Mouse (Mus musculus): ENCODE measurements around the gene Slc39a7. TPM values are rescaled to one million over a fixed set of nuclear protein-coding genes. Genes with fewer than 3 reads are reported as not detected.
"Not testable (repeated sequence)": the region's sequence is repeated elsewhere in the genome, so short reads cannot be mapped to it uniquely, and the experiment has no call there.

The Slc39a7 gene
- polyA plus RNA-seq, 1 experiment: 84.6 TPM

DNA sequence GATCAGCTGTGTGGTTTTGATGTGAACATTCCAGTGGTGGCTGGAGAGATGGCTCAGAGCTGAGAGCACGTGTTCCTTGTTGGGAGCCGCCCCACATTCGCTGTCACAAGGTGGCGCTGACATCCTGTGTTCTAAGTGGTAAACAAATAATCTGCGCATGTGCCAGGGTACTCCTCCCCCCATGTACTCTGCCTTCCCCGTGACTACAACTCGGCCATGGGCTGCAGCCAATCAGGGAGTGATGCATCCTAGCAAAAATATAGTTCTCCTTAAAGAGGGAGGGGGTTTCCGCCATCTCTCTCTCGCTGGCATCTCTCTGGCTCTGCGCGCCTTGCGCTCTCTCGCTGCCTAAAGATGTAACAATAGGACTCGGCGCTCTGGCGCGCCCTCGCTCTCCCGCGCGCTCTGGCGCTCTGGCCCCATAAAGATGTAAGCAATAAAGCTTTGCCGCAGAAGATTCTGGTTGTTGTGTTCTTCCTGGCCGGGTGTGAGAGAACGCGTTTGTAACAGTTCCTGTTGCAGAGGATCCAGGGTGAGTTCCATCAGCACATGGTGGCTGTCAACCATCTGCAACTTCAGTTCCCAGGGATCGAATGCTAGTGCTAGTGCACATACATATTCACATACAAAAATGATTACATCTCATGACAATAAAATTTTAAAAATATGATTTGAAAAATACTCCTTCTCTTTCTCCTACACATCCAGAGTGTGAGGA, 50.1 kb downstream of the Slc39a7 start:
- Histone ChIP-seq H3K4me3 (replicated peaks; ENCODE audit: control insufficient read depth, low read depth, low read length) (peak overlapping the region; percentile 68), H3K27ac (ENCODE audit: control insufficient read depth, insufficient read depth, low read depth, low read length, poor library complexity) (peak overlapping the region; percentile 87)
- WGBS: 1% methylated on average over 27 of the region's 27 CpGs
- H3K4me1 ChIP-seq (ENCODE audit: control insufficient read depth, insufficient read depth, low read length): not testable (repeated sequence)
- TF ChIP-seq CTCF (IDR thresholded peaks at IDR 0.05; ENCODE audit: control insufficient read depth, insufficient read depth, low read length) (peak; percentile 53), POLR2A (IDR thresholded peaks at IDR 0.05; ENCODE audit: borderline replicate concordance, control insufficient read depth, low read depth, low read length) (peak; percentile 45; the same call in 1 of the 2 replicates)

DNA sequence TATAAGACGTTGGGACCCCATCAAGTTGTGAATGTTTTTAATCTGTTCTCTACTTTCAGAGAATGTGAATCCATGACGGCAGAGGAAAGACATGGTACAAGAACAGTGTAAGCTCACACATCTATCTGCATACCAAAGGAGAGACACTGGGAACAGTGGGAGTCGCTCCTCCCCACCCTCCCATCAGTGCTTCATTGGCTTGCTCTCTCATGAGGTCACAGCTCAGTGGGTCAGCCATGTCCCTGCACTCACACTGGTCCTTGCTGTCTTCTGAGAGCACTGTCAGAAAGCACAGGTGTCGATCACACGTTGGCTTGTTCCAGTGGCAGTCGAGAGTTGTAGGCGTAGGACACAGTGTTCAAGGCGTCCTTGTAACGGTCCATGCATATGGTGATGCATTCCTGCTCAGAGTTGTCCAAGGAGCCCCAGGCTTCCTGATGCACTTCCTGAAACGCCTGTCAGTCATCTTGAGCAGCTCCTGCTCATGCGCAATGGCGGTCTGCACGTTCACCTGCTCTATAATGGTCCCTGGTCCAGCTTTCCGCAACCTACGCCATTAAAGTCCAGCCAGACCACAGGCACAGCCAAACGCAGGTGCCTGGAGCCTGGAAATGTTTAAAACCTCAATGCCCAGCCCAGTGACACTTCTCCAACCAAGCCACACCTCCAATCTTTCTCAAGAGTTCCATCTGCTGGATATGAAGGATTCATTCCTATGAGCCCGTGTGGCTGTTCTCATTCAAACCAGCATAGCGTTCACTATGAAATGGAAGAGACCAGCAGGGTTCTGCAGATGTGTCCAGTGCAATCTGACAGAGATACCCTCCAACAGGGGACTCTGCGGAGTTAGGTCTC, 51.1 kb downstream of the Slc39a7 start:
- 74% methylated on average over 19 of the region's 19 CpGs for WGBS
- no peak for TF ChIP-seq POLR2A (IDR thresholded peaks at IDR 0.05; ENCODE audit: borderline replicate concordance, control insufficient read depth, low read depth, low read length)
- no peak for TF ChIP-seq CTCF (IDR thresholded peaks at IDR 0.05; ENCODE audit: control insufficient read depth, insufficient read depth, low read length)

DNA sequence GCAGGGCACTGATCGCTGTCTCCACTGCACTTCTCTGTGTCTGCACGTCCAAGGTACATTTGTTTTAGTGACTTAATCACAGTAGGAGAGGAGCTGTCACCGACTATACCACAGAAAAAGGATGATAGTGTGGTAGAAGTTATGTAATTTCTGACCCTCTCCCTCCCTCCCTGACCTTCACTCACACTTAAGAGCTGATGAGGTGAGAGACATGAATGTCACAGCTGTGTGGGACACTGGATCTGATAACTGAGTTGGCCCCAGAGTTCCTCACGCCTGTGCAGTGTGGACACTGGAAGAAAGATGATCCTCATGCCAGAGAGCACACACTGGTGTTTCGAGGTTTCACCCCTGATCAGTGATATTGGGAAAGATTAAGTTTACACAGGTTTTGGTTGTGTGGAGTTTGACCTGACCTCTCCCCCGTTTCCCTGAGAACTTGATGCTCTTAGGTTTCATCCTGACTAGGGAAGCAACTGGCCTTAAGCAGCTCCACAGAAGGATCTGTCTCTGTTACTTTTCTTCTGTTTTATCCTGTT, 51.9 kb downstream of the Slc39a7 start:
- H3K4me3 ChIP-seq (replicated peaks; ENCODE audit: control insufficient read depth, low read depth, low read length): no peak overlapping the region
- 56% methylated on average over 6 of the region's 6 CpGs for WGBS
- peak overlapping the region; percentile 93 for H3K27ac ChIP-seq (ENCODE audit: control insufficient read depth, insufficient read depth, low read depth, low read length, poor library complexity)
- H3K4me1 ChIP-seq (ENCODE audit: control insufficient read depth, insufficient read depth, low read length): peaks cover 6% of the 10 kb centered on the region
- no peak for TF ChIP-seq CTCF (IDR thresholded peaks at IDR 0.05; ENCODE audit: control insufficient read depth, insufficient read depth, low read length)
- no peak for TF ChIP-seq POLR2A (IDR thresholded peaks at IDR 0.05; ENCODE audit: borderline replicate concordance, control insufficient read depth, low read depth, low read length)

More for the DNA sequence above, 51.1 kb downstream of the Slc39a7 start:
- Histone ChIP-seq H3K27ac (ENCODE audit: control insufficient read depth, insufficient read depth, low read depth, low read length, poor library complexity) (peak overlapping the region; percentile 60), H3K4me1 (ENCODE audit: control insufficient read depth, insufficient read depth, low read length) (peaks cover 6% of the 10 kb centered on the region), H3K4me3 (replicated peaks; ENCODE audit: control insufficient read depth, low read depth, low read length) (no peak overlapping the region)

DNA sequence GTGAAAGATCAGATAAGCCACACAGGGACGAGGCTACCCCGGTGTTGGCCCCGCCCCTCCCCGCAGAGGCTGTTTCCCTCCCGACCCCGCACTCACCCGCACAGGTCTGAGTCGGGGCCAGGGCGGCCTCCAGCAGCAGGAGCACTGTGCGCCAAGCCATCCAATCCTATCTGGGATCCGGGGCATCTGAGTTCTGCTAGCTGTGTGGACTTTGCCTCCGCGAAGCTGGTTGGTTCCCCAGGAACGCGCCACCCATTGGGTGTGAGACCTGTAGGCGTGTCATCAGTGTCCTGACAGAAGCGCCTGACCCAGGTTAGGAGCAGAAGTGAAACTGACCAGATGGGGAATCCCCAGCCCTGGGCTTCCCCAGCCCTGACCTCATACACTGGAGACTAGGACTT, 52.9 kb downstream of the Slc39a7 start:
- WGBS: 0% methylated on average over 17 of the region's 17 CpGs
- H3K27ac ChIP-seq (ENCODE audit: control insufficient read depth, insufficient read depth, low read depth, low read length, poor library complexity): peak overlapping the region; percentile 93
- no peak for TF ChIP-seq CTCF (IDR thresholded peaks at IDR 0.05; ENCODE audit: control insufficient read depth, insufficient read depth, low read length)
- peak; percentile 90 for TF ChIP-seq POLR2A (IDR thresholded peaks at IDR 0.05; ENCODE audit: borderline replicate concordance, control insufficient read depth, low read depth, low read length)

More for the DNA sequence above, 52.9 kb downstream of the Slc39a7 start:
- H3K4me3 ChIP-seq (replicated peaks; ENCODE audit: control insufficient read depth, low read depth, low read length): peak overlapping the region; percentile 63
- H3K4me1 ChIP-seq (ENCODE audit: control insufficient read depth, insufficient read depth, low read length): peaks cover 6% of the 10 kb centered on the region

Other genes starting within 250 kb of the Slc39a7 start
- gene Angptl4, start 249.9 kb downstream of the Slc39a7 start, polyA plus RNA-seq (2011; ENCODE audit: insufficient read depth, insufficient read length, low replicate concordance, missing spikeins): 3.4 and 7.4 TPM in 2 replicates
- 23.0 and 52.7 TPM in 2 replicates for gene Kank3, start 221.2 kb downstream of the Slc39a7 start, polyA plus RNA-seq (2011; ENCODE audit: insufficient read depth, insufficient read length, low replicate concordance, missing spikeins)
- 900 and 1,879 TPM in 2 replicates for gene Rps28, start 207.1 kb downstream of the Slc39a7 start, polyA plus RNA-seq (2011; ENCODE audit: insufficient read depth, insufficient read length, low replicate concordance, missing spikeins)
- gene Ndufa7, start 207.1 kb downstream of the Slc39a7 start, polyA plus RNA-seq (2011; ENCODE audit: insufficient read depth, insufficient read length, low replicate concordance, missing spikeins): 68.0 and 157 TPM in 2 replicates
- gene Cd320, start 188.6 kb downstream of the Slc39a7 start, polyA plus RNA-seq (2011; ENCODE audit: insufficient read depth, insufficient read length, low replicate concordance, missing spikeins): 2.8 and 4.6 TPM in 2 replicates
- not detected in 2 replicates for gene Gm7029, start 157.8 kb downstream of the Slc39a7 start, polyA plus RNA-seq (2011; ENCODE audit: insufficient read depth, insufficient read length, low replicate concordance, missing spikeins)
- gene Kifc1, start 141.0 kb downstream of the Slc39a7 start, polyA plus RNA-seq (2011; ENCODE audit: insufficient read depth, insufficient read length, low replicate concordance, missing spikeins): 358 and 477 TPM in 2 replicates
- gene Platr17, start 126.5 kb downstream of the Slc39a7 start, polyA plus RNA-seq (2011; ENCODE audit: insufficient read depth, insufficient read length, low replicate concordance, missing spikeins): 1.2 and 1.9 TPM in 2 replicates
- gene Daxx, start 122.3 kb downstream of the Slc39a7 start, polyA plus RNA-seq (2011; ENCODE audit: insufficient read depth, insufficient read length, low replicate concordance, missing spikeins): 26.4 and 42.3 TPM in 2 replicates
- gene Tapbp, start 115.8 kb downstream of the Slc39a7 start, polyA plus RNA-seq (2011; ENCODE audit: insufficient read depth, insufficient read length, low replicate concordance, missing spikeins): 75.8 and 87.3 TPM in 2 replicates
- gene Zbtb22, start 115.8 kb downstream of the Slc39a7 start, polyA plus RNA-seq (2011; ENCODE audit: insufficient read depth, insufficient read length, low replicate concordance, missing spikeins): 21.2 and 26.3 TPM in 2 replicates
- 91.8 and 173 TPM in 2 replicates for gene Rgl2, start 102.1 kb downstream of the Slc39a7 start, polyA plus RNA-seq (2011; ENCODE audit: insufficient read depth, insufficient read length, low replicate concordance, missing spikeins)
- 75.9 and 89.6 TPM in 2 replicates for gene Pfdn6, start 91.3 kb downstream of the Slc39a7 start, polyA plus RNA-seq (2011; ENCODE audit: insufficient read depth, insufficient read length, low replicate concordance, missing spikeins)
- 20.4 and 21.4 TPM in 2 replicates for gene Wdr46, start 91.0 kb downstream of the Slc39a7 start, polyA plus RNA-seq (2011; ENCODE audit: insufficient read depth, insufficient read length, low replicate concordance, missing spikeins)
- 1.9 and 4.1 TPM in 2 replicates for gene B3galt4, start 80.2 kb downstream of the Slc39a7 start, polyA plus RNA-seq (2011; ENCODE audit: insufficient read depth, insufficient read length, low replicate concordance, missing spikeins)
- gene Vps52, start 75.9 kb downstream of the Slc39a7 start, polyA plus RNA-seq (2011; ENCODE audit: insufficient read depth, insufficient read length, low replicate concordance, missing spikeins): 13.7 and 23.1 TPM in 2 replicates
- 1,108 and 1,335 TPM in 2 replicates for gene Rps18, start 75.7 kb downstream of the Slc39a7 start, polyA plus RNA-seq (2011; ENCODE audit: insufficient read depth, insufficient read length, low replicate concordance, missing spikeins)
- gene H2-K1, start 31.3 kb downstream of the Slc39a7 start, polyA plus RNA-seq (2011; ENCODE audit: insufficient read depth, insufficient read length, low replicate concordance, missing spikeins): 698 and 1,240 TPM in 2 replicates
- gene Ring1, start 7.0 kb downstream of the Slc39a7 start, polyA plus RNA-seq (2011; ENCODE audit: insufficient read depth, insufficient read length, low replicate concordance, missing spikeins): 9.0 and 35.7 TPM in 2 replicates
- 120 and 165 TPM in 2 replicates for gene H2-Ke6, start 3.6 kb downstream of the Slc39a7 start, polyA plus RNA-seq (2011; ENCODE audit: insufficient read depth, insufficient read length, low replicate concordance, missing spikeins)
- 36.0 and 70.9 TPM in 2 replicates for gene Rxrb, start 130 bp upstream of the Slc39a7 start, polyA plus RNA-seq (2011; ENCODE audit: insufficient read depth, insufficient read length, low replicate concordance, missing spikeins)
- 10.7 and 12.6 TPM in 2 replicates for gene Col11a2, start 7.8 kb upstream of the Slc39a7 start, polyA plus RNA-seq (2011; ENCODE audit: insufficient read depth, insufficient read length, low replicate concordance, missing spikeins)
- gene H2-Oa, start 60.7 kb upstream of the Slc39a7 start, polyA plus RNA-seq (2011; ENCODE audit: insufficient read depth, insufficient read length, low replicate concordance, missing spikeins): 3.9 and 6.3 TPM in 2 replicates
- 14.2 and 38.5 TPM in 2 replicates for gene H2-DMa, start 87.9 kb upstream of the Slc39a7 start, polyA plus RNA-seq (2011; ENCODE audit: insufficient read depth, insufficient read length, low replicate concordance, missing spikeins)
- gene Brd2, start 91.0 kb upstream of the Slc39a7 start, polyA plus RNA-seq (2011; ENCODE audit: insufficient read depth, insufficient read length, low replicate concordance, missing spikeins): 118 and 172 TPM in 2 replicates
- gene H2-DMb2, start 111.6 kb upstream of the Slc39a7 start, polyA plus RNA-seq (2011; ENCODE audit: insufficient read depth, insufficient read length, low replicate concordance, missing spikeins): 24.3 and 38.9 TPM in 2 replicates
- 42.1 and 59.8 TPM in 2 replicates for gene H2-DMb1, start 121.4 kb upstream of the Slc39a7 start, polyA plus RNA-seq (2011; ENCODE audit: insufficient read depth, insufficient read length, low replicate concordance, missing spikeins)
- 34.1 and 55.9 TPM in 2 replicates for gene Tap1, start 155.9 kb upstream of the Slc39a7 start, polyA plus RNA-seq (2011; ENCODE audit: insufficient read depth, insufficient read length, low replicate concordance, missing spikeins)
- 111 and 156 TPM in 2 replicates for gene Psmb9, start 156.1 kb upstream of the Slc39a7 start, polyA plus RNA-seq (2011; ENCODE audit: insufficient read depth, insufficient read length, low replicate concordance, missing spikeins)
- gene Psmb8, start 166.0 kb upstream of the Slc39a7 start, polyA plus RNA-seq (2011; ENCODE audit: insufficient read depth, insufficient read length, low replicate concordance, missing spikeins): 35.3 and 68.8 TPM in 2 replicates
- gene Tap2, start 171.8 kb upstream of the Slc39a7 start, polyA plus RNA-seq (2011; ENCODE audit: insufficient read depth, insufficient read length, low replicate concordance, missing spikeins): 50.7 and 54.8 TPM in 2 replicates
- 30.9 and 72.2 TPM in 2 replicates for gene H2-Ob, start 207.2 kb upstream of the Slc39a7 start, polyA plus RNA-seq (2011; ENCODE audit: insufficient read depth, insufficient read length, low replicate concordance, missing spikeins)
- 73.7 and 175 TPM in 2 replicates for gene H2-Ab1, start 226.0 kb upstream of the Slc39a7 start, polyA plus RNA-seq (2011; ENCODE audit: insufficient read depth, insufficient read length, low replicate concordance, missing spikeins)